ENCODE assay signal across 9 mouse cellular contexts in genomic region chr10:87859453-87859852, GRCm38 (mm10). TPM values are rescaled to one million over a fixed set of nuclear protein-coding genes. Genes with fewer than 3 reads are reported as not detected.
DNase-seq lines count a peak whose midpoint lies in the region; ATAC-seq lines count a peak whose summit lies in the region.
"Had no signal": no experiment of that assay in that cellular context is flagged by ENCODE, and none has a peak within 500 bp of the region (broad histone marks: within the 10 kb centered on the region; RNA-seq: fewer than 3 reads in every experiment).

No protein-coding gene starts in this region.

- no peak for ATAC-seq in embryonic facial prominence, embryonic 15.5 days (ENCODE audit: insufficient number of reproducible peaks, low FRiP score, low TSS enrichment, low read depth)
- ATAC-seq in kidney, embryonic 16.5 days (ENCODE audit: low FRiP score, low TSS enrichment) = no peak
- ATAC-seq in neural tube, embryonic 12.5 days (ENCODE audit: low FRiP score, low read depth) = no peak

- H3K27me3 ChIP-seq in embryonic facial prominence, embryonic 15.5 days = no peaks in the 10 kb centered on the region
- H3K27me3 ChIP-seq in kidney, embryonic 16.5 days (ENCODE audit: insufficient read depth, low read length) = peaks cover 15% of the 10 kb centered on the region; the same call in 1 of the 2 replicates
- no peaks in the 10 kb centered on the region for H3K27me3 ChIP-seq in neural tube, embryonic 12.5 days (replicated peaks)

- no peaks in the 10 kb centered on the region for H3K36me3 ChIP-seq in embryonic facial prominence, embryonic 15.5 days
- H3K36me3 ChIP-seq in kidney, embryonic 16.5 days (ENCODE audit: insufficient read depth, low read length) = no peaks in the 10 kb centered on the region
- H3K36me3 ChIP-seq in neural tube, embryonic 12.5 days = no peaks in the 10 kb centered on the region

- H3K27ac ChIP-seq in embryonic facial prominence, embryonic 15.5 days (replicated peaks) = peak overlapping the region; percentile 92
- peak overlapping the region; percentile 74 for H3K27ac ChIP-seq in kidney, embryonic 16.5 days (ENCODE audit: low read length)
- no peak overlapping the region for H3K27ac ChIP-seq in neural tube, embryonic 12.5 days

- H3K4me2 ChIP-seq in embryonic facial prominence, embryonic 15.5 days (replicated peaks) = peak overlapping the region; percentile 75
- peak overlapping the region; percentile 80 for H3K4me2 ChIP-seq in kidney, embryonic 16.5 days (replicated peaks; ENCODE audit: low read depth, low read length)
- peak overlapping the region; percentile 70 for H3K4me2 ChIP-seq in neural tube, embryonic 12.5 days (replicated peaks)

- DNase-seq in kidney, adult 9 months = peak; percentile 21
- no peak for DNase-seq in kidney, adult 11 months
- DNase-seq in adrenal gland, postnatal 10 days = no peak
- DNase-seq in thymus, postnatal 36 days = no peak
- no peak for DNase-seq in T-cell, adult 2 months (ENCODE audit: low spot score)

- 2% methylated on average over 10 of the region's 10 CpGs for WGBS in embryonic facial prominence, embryonic 15.5 days
- 12% methylated on average over 10 of the region's 10 CpGs for WGBS in kidney, embryonic 16.5 days
- WGBS in neural tube, embryonic 12.5 days = 13% methylated on average over 10 of the region's 10 CpGs

- H3K4me1 ChIP-seq in embryonic facial prominence, embryonic 15.5 days = peaks cover 51% of the 10 kb centered on the region
- H3K4me1 ChIP-seq in kidney, embryonic 16.5 days (ENCODE audit: insufficient read depth, low read length) = peaks cover 48% of the 10 kb centered on the region
- peaks cover 11% of the 10 kb centered on the region for H3K4me1 ChIP-seq in neural tube, embryonic 12.5 days

- H3K9ac ChIP-seq in embryonic facial prominence, embryonic 15.5 days = peak overlapping the region; percentile 33; the same call in 1 of the 2 replicates
- peak overlapping the region; percentile 53 for H3K9ac ChIP-seq in kidney, embryonic 16.5 days (replicated peaks; ENCODE audit: low read length)
- no peak overlapping the region for H3K9ac ChIP-seq in neural tube, embryonic 12.5 days

- no peaks in the 10 kb centered on the region for H3K9me3 ChIP-seq in embryonic facial prominence, embryonic 15.5 days (replicated peaks)
- H3K9me3 ChIP-seq in kidney, embryonic 16.5 days (ENCODE audit: low read length) = no peaks in the 10 kb centered on the region
- no peaks in the 10 kb centered on the region for H3K9me3 ChIP-seq in neural tube, embryonic 12.5 days

- peak overlapping the region; percentile 51 for H3K4me3 ChIP-seq in embryonic facial prominence, embryonic 15.5 days (replicated peaks)
- peak overlapping the region; percentile 59 for H3K4me3 ChIP-seq in kidney, embryonic 16.5 days (ENCODE audit: low read length)
- H3K4me3 ChIP-seq in neural tube, embryonic 12.5 days = peak overlapping the region; percentile 21

RNA-seq across cellular contexts. Expression of gene Igf1, which starts 1.4 kb away (rescaled TPM):
- 62.8 and 77.8 TPM in 2 replicates for polyA plus RNA-seq in embryonic facial prominence, embryonic 15.5 days (2015; fragmentation: Nextera tagmentation; extraction: Ambion mirVana)
- 30.5 and 32.4 TPM in 2 replicates for polyA plus RNA-seq in kidney, embryonic 16.5 days (2015; fragmentation: Nextera tagmentation; extraction: Ambion mirVana)
- polyA plus RNA-seq in neural tube, embryonic 12.5 days (2016; fragmentation: Nextera tagmentation; extraction: Ambion mirVana) = 13.8 and 16.0 TPM in 2 replicates
- total RNA-seq in adrenal gland, postnatal 10 days (2021) = 100 to 1,000 TPM in 1 of 2 experiments, 10 to 100 TPM in 1; 66.7 to 104 TPM
- total RNA-seq: MEL had no signal
